Mouse (Mus musculus): ENCODE data around the gene Zmynd8. TPM values are rescaled to one million over a fixed set of nuclear protein-coding genes. Genes with fewer than 3 reads are reported as not detected.

Gene Zmynd8
- total RNA-seq, 2 experiments from 2014 or later = 162 to 181 TPM

DNA sequence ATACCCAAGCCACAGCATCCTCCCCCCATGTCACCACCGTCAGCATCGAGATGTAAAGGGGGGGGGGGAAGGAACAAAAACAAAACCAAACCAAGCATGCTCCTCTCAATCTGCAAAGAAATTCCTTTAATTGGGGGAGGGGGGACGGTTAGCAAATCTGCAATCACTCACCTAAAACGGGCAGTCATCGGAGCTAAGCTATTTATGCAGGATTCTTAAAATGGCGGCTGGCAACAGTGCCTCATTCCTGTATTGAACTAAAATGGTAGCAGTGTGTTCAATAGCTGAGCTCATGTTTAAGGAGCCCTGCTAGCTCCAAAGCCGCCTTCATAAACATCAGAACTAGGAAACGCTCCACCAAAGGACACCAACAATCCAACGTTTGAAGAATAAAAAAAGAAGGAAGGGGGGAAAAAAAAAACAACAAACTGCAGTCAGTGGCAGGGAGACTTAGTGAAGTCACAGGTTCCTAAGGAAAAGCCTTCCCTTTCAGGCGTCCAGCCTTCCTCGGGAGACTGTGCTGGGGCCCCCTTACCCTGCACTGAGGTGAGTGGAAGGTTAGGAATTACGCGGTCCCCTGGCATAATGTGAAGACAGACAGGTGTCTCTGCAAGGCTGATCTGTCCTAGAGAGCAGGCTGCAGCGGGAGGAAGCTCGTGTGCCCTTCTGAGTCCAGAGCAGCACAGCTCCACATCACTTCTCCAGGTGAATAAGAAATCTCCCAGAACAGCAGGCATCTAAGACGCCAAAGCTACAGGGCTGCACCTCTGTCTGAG is 19.2 kb downstream of the Zmynd8 start:
- no peak for DNase-seq

DNA sequence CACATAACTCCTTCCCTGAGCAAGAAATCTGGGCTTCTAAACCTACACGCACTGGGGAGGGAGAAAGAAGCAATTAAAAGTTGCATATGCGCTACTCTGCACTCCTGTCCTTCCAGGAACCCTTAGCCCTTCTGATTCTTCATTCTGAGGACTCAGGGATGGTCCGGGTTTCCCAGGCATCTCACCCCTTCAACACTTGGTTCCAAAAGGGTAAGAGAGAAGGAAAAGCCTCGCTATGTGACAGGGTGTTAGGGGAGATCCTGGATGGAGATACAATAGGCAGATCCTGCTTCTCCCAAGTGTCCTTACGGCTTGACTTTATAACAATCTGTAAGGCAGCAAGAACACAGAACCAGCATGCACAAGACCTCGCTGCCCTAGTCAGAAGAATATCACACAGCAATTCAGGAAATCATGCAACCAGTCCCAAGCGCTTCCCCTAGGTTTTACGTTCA is 19.9 kb downstream of the Zmynd8 start:
- DNase-seq = no peak

DNA sequence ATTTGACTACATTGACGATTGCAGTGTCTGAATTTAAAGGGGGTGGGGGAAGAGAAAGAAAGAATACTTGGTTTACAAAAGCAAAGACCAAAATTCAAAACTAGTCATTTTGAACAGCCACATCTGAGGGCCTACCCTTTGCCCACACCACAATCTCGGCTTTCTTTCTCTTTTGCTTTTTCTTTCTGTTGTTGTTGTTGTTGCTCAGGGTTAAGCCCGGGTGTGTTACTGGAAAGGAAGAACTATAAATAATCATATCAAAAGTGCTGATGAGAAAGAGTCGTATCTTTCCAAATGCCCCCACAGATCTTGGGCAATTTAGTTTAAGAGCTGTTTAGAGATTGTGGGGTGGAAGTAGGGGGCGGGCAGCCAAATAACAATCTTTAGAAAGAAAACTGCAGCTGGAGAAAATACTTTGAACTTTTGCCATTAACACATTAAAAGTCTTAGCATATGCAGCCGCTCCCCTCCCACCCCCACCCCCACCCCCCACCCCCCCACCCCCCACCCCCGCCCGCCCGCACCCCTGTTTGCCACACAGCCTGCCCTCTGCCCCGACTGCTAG is 20.7 kb downstream of the Zmynd8 start:
- DNase-seq = no peak

DNA sequence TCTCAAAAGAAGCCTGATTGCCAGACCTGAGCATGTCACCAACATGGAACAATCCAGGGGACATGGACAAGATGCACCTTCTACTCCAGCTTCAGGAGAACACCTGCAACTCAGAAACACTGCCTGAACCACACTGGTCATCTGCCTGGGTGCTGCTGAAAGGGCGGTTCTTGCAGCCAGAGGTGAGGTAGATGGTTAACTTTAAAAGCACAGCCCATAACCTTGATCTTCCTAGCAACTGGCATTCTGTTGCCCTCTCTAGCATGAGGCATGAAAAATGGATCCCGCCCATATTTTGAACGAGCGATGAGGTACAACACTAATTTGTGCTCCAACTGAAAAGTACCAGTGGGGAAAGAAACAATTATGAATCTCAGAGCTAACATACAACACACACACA is 21.6 kb downstream of the Zmynd8 start:
- DNase-seq = no peak

DNA sequence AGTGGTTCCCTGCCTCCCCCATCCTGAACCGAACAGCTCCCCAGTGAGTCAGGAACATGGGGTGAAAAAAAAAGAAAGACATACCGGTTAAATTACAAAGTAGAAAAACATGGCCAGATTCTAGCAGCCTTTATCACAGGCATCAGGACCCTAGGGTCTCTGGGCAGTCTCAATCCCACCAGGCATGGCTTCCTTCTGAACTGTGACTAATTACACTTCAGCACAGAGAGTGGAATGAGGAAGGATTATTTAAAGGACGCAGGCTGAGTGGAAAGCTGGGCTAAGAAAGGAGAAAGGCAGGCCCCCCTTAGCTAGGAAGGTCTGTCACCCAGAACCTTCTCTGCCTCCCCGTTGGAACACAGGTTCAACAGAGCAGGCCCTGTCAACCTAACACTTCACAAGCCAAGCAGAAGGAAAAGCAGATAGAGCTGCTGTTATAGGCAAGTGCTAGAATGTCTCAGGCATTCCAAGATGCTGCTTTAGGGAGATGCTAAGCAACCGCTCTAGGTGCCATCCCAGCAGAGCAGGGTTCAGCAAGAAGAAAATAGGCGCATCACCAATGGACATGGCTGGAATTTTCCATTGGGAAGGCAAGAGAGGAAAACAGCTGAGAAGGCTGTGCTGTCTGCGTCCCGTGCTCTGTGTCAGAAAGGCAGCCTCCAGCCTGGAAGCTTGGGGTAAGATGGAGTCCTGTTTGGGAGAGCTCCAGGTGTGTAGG is 22.5 kb downstream of the Zmynd8 start:
- DNase-seq = no peak

DNA sequence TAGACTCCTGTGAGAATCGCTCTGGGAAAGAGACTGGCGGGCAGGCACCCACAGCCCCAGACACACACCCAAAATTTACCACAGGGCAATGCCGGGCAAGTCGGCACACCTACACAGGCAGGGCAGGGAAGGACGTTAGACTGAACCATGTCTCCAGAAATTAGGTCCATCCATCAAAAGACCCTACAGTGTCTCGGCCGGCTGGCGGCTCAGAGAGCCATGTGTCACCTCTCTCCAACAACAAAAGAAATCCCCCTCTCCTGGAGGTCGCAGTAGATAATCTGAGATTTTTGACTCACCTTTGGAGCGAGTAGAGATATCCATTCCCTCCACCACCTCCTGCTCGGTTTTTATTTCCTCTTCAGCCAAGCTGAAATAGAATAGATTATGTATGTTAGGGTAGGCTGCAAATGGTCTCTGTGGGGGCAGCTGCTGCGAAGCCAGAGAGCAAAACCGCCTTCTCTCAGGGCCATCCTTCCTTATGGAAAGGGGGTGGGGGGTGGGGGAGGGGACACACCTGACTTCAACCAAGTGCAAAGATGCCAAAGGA is 23.3 kb downstream of the Zmynd8 start:
- DNase-seq = no peak

DNA sequence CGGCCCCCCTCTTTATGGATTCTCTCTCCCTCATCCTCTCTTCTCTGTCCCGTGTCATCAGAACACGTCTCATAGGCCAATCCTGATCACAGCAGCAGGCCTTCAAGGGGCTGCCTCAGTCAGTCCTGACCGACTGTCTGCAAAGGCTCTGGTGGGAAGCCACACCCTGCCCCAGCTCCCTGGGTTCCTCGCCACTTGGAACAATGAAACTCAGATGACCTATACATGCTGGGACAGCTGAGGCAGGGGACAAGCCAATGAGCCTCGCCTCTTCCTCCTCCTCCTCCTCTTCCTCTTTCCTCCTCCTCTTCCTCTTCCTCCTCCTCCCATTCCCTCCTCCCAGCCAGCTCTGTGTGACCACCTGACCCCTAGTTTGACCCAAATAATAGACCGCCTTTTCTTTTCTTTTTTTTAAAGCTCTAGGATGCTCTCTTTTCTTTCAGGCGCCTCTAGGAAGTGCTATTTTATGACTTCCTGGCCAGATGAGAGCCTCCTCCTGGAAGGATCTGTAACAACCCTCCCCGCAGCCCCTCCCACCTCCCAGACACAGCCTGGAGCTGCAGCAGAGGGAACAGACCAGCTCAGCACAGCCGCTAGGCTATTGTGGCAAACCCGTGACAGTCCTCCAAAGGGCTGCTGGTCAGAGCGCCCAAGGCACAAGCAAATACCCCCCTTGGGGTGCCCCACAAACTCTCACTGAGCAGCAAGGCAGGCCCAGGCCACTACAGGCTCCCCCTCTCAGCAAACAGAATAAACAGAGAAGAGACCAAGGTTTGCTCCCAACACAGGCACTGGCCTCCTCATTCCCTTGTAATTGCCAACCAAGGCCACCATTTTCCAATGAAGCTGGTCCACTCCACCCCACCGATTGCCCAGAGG is 24.1 kb downstream of the Zmynd8 start:
- DNase-seq = peak; percentile 82

DNA sequence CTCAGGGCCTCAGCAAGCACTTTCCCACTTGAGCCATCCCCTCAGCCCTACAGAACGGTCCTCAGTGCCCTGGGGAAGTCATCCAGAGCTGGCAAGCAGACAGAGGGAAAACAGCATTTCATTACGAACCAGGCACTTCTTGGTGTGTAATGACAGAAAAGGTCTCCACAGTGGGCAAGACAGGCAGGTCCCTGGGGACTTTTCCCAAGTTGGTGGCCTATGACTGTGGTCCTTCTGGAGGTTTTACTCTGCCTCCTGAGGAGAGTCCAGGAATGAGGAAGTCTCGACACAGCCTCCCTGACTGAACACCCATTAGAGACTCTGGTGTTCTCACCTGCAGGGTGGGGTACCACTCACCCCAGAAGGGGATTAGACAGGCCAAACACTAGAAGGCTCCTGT is 25.0 kb downstream of the Zmynd8 start:
- no peak for DNase-seq

DNA sequence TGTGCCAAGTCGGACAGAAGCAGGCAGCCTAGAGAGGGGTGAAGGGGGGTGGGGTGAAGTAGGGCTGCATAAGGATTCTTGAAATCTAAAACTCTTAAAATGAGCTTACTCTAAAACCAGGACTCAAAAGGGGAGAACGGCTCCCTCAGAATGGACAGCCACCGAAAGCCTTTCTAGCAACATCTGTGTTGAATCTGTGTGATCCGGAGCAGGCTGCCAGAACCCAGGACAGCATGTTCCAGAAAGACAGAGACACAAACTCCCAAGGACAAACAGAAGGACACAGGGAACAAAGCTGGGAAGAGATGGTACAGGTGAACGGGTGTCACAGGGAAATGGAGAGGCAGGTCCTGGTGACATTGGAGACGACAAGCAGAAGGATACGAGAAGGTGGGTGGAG is 25.6 kb downstream of the Zmynd8 start:
- DNase-seq = no peak

DNA sequence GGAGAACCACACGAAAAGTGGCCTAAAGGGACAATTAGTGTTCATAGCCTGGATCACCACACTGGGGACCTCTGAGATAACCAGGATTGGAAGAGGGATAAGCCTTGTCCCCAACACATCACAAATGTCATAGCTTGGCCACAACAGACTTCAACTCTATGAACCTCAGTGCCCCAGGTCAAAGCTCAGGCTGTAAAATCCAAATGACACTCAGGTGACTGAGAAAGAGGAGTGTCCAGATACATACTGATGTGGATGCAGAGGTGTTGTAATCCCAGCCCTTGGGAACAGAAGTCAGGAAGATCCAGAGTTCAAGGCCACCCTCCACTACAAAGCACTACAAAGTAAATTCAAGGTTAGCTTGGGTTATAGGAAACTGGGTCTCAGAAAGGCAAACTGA is 29.6 kb downstream of the Zmynd8 start:
- DNase-seq = no peak

DNA sequence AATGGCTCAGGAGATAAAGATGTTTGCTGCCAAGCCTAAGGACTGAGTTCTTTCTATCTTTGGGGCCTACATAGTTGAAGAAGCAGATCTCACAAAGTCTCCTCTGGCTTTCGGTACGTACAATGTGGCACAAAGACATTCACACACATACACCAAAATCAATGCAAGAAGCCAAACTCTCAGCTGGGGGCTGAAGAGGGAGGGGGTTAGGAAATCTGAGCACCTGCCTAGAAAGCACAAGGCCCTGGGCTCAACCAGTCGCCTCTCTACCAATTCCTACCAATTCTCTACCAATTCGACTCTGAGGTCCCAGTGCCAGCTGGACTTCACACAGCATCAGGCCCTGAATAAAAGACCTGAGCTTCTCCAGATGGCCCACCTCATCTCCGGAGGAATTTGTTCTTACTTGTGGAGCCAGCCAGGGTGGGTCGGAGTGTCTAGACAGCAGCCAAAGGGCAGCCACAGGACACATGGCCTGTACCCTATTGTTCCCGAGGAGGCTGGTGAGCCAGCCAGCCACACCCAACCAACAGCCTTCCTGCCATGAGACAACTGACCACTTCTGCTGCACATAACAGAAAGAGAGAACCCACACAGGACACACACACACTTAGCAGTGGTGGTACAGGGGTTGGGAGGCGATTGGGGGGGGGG is 30.2 kb downstream of the Zmynd8 start:
- DNase-seq = no peak

DNA sequence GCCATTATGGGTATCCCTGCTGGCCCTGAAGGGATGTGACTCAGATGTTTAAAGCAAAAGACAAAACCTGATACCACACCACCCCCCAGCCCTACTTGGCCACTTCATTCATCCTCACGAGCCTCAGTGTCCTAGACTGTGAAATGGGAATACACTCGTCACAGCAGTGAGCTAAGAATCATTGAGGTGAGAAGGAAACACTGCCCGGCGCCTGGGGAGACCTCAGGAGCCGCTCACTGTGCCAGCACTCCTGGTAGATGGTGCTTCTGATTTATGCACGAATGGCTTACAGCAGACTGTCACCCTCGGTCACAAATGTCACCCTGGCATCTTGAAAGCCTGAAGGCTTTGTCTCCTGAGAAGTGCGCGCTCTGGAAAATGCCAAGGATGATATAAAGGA is 31.3 kb downstream of the Zmynd8 start:
- DNase-seq = no peak

DNA sequence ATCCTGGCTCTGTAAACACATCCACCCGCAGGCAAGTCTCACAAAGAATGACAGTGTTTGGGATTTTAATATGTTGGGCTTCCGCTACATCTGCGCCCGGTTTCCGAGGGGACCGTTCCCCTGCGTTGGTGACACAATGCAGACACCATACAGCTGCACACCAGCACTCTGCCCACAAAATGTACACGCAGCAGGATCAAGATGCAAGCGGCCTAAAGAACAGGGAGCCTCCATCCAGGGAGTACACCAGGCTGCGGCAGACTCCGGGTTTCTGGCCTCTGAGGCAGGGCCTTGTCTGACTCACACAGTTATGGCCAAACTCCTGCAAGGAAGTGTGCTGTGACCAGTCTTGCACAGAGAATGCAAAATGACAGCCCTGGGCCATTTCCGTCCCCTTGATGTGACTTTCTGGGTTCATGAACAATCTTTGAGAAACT is 31.8 kb downstream of the Zmynd8 start:
- DNase-seq = no peak

DNA sequence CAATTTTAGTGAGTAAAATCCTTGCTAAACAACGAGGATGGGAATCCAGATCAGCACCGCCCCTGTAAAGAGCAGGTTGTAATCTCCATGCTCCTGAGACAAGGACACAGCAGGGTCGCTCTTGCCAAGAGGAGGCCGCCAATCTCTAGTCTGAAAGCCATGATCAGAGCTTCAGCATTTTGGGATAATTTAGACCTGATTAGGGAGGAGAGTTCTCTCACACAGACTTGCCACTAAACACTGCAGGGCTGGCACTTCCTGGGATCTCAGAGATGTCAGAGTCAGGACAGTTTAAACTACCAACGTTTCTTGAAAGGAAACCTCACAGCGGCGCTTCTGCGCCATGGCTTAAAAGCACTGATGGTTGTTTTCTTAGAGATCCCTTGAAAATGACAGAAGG is 32.4 kb downstream of the Zmynd8 start:
- DNase-seq = no peak

DNA sequence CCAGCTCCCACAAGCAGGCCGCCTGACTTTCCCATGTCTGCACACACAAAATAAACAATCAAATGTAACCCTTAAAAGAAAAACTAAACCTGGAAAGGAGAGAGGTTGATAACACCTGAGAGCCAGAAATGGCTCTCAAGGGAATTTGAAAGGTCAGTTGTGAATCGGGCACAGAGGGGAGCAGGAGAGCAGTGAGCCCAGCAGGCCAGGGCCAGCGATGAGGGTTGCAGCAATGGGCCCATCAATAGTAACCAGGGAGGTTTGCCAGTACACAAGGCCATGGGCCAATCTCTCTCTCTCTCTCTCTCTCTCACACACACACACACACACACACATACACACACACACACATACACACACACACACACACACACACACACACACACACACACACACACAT is 34.0 kb downstream of the Zmynd8 start:
- DNase-seq = no peak

DNA sequence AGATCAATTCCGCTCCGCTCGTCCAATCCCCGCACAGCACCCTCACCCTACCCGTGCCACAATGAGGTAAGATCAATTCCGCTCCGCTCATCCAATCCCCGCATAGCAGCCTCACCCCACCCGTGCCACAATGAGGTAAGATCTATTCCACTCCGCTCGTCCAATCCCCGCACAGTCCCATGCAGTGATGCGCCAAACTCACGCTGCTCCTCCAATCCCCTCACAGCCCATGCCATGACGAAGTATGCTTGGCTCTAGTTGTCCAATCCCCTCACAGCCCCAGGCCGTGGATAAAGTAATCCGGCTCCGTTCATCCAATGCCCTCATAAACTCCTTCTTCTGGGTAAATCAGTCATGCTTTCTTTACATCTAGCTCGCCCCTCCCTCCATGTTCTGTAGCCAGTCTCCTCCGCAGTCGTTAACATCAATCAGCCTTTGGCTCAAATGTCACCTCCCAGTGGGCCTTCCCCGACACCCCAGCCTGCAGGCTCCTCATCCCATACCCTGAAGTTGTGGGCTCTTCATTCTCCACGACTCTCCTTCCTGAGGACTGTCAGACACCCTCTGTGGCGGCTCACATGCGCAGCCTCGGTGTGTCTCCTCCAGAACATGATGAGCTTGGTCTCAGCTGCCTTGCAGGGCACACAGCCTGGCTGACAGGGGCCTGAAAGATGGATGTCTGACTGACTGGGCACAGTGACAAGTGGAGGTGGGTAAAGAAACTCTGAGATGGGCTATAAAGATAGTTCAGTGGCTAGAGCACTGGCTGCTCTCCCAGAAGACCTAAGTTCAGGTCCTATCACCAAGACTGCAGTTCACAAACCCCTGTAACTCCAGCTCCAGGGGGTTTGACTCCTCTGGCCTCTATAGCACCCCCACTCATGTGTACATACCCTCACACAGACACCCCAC is 36.9 kb downstream of the Zmynd8 start:
- DNase-seq = no peak

DNA sequence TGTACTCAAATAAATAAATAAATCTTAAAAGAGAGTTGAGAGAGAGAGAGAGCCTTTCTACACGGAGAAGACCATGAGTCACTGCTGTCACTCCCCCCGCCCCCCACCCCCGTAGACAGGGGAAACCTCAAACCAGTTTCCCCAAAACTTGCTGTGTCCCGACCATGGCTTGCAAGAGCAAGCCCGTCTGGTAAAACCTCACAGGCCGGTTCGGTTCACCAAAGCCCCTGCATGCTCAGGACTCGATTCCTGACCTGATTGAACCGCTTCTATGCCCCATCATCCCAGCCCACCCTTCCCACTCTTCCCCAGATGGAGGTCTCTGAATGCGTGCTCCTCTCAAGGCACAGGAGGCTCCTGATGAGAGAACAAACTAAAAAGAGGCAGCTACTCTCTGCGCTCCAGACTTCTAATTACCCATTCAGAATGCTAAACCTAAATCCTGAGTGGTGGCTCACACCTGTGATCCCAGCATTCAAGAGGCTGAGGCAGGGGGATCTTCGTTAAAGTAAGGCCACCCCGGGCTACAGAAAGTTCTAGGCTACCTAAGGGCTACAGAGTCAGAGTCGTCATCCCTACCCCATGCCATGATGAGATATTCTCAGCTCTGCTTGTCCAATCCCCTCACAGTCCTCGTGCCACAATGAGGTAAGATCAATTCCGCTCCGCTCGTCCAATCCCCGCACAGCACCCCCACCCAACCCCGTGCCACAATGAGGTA is 37.7 kb downstream of the Zmynd8 start:
- DNase-seq = no peak

DNA sequence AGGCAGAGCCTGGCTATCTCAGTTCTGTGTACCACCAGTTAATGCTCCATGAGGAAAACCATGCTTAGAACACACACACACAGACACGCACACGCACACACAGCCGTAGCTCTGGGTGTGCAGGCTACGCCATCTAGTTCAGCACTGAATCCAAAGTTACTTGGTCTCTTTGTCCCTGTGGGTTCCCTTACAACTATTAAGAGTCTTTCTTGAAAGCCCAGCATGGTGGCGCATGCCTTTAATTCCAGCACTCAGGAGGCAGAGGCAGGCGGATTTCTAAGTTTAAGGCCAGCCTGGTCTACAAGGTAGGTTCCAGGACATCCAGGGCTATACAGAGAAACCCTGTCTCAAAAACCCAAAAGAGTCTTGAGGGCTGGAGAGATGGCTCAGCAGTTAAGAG is 38.4 kb downstream of the Zmynd8 start:
- no peak for DNase-seq

DNA sequence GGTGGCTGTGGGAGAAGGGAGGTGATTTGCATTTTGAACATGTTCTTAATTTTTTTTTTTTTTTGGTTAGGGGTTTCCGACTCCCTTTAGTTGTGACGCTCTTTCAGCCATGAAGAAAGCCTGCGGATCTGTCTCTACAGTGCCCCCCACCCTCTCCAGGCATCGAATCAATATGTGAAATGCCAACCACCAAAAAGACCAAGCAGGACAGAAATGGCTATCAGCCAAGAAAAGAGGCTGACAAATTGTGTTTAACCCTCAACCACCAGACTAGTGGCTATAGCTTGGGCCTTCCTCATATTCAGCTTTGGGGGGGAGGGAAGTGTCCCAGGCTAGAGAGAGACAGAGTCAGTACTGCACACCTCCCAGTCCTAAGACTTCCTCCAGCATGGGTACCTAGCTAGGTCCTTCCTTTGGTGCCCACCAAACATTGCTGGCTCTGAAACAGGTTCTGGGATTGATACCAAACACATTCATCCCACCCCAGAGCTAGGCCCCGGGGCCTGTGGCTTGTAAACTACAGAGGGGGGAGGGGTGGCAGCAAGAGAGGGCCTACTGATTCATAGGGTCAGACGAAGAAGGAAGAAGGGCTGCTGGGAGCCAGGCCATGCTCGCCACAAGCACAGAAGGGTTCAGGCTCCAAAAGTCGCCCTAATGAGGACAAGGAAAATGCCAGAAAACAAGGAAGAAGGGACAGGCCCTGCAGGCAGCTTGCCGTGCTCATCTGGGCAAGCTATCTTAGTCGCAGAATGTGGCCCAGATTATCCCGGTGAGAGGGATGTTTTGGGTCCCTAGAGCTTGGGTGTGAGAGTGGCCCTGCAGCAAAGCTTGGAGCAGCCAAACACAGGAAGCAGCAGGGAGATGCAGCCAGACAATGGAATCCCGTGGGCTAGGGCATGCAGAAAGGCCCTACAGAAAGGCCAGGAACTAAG is 40.1 kb downstream of the Zmynd8 start:
- DNase-seq = no peak
